Mouse (Mus musculus) myocyte (in vitro differentiated cells): ENCODE measurements around the gene Zfp612. TPM values are rescaled to one million over a fixed set of nuclear protein-coding genes. Genes with fewer than 3 reads are reported as not detected.

Experiments used
- H3K27me3 ChIP-seq: one replicate; pipeline ENCODE4 v1.6.1; 2011; ENCODE audit not compliant: control insufficient read depth, insufficient read depth, insufficient read length
- H3K36me3 ChIP-seq: one replicate; pipeline ENCODE4 v1.6.1; 2011; ENCODE audit not compliant: control insufficient read depth, insufficient read depth
- H3K4me2 ChIP-seq: one replicate; pipeline ENCODE4 v1.6.1; 2011; ENCODE audit warnings: low read depth, control low read depth
- H3K4me3 ChIP-seq: one replicate; pipeline ENCODE4 v1.5.1; 2011; ENCODE audit warnings: mild to moderate bottlenecking, control low read depth, moderate library complexity
- H3K79me2 ChIP-seq: one replicate; pipeline ENCODE4 v1.6.1; 2011; ENCODE audit not compliant: control insufficient read depth, insufficient read depth
- H3ac ChIP-seq: one replicate; pipeline ENCODE4 v1.6.1; 2011; ENCODE audit not compliant: control insufficient read depth, insufficient read length
- CEBPB ChIP-seq: IDR thresholded peaks from 2 replicates; pipeline ENCODE4 v1.6.1; 2011; ENCODE audit warnings: mild to moderate bottlenecking, moderate library complexity; ENCODE audit not compliant: poor library complexity, insufficient read depth, severe bottlenecking
- E2F4 ChIP-seq: IDR thresholded peaks from one replicate; pipeline ENCODE4 v1.6.1; 2011; ENCODE audit warnings: mild to moderate bottlenecking, control low read depth, moderate library complexity; ENCODE audit not compliant: insufficient read depth
- MAX ChIP-seq: IDR thresholded peaks from one replicate; pipeline ENCODE4 v1.6.1; 2011; ENCODE audit warnings: low read depth, mild to moderate bottlenecking, control low read depth
- MYOD1 ChIP-seq, 3 experiments: IDR thresholded peaks; one replicate each; pipeline ENCODE4 v1.6.1; 2011; ENCODE audit warnings: control low read depth in 2 of 3, low read depth in 2 of 3, mild to moderate bottlenecking in 2 of 3, moderate library complexity in 1 of 3; ENCODE audit not compliant: insufficient read length in 2 of 3, control insufficient read depth in 1 of 3
- MYOG ChIP-seq, 3 experiments: IDR thresholded peaks; one replicate each; pipeline ENCODE4 v1.6.1; 2011; ENCODE audit warnings: control low read depth in 2 of 3, low read depth in 2 of 3, mild to moderate bottlenecking in 2 of 3; ENCODE audit not compliant: insufficient read length in 2 of 3, control insufficient read depth in 1 of 3, insufficient read depth in 1 of 3
- POLR2A ChIP-seq: IDR thresholded peaks from one replicate; pipeline ENCODE4 v1.6.1; 2011; ENCODE audit warnings: low read depth, mild to moderate bottlenecking, control low read depth, moderate library complexity; ENCODE audit not compliant: insufficient read length
- POLR2AphosphoS2 ChIP-seq: IDR thresholded peaks from one replicate; pipeline ENCODE4 v1.6.1; 2011; ENCODE audit warnings: low read depth, control low read depth; ENCODE audit not compliant: insufficient read length
- REST ChIP-seq: IDR thresholded peaks from one replicate; pipeline ENCODE4 v1.6.1; 2011; ENCODE audit warnings: mild to moderate bottlenecking, control low read depth, moderate library complexity; ENCODE audit not compliant: insufficient read depth, insufficient read length
- SRF ChIP-seq: IDR thresholded peaks from one replicate; pipeline ENCODE4 v1.6.1; 2011; ENCODE audit warnings: low read depth; ENCODE audit not compliant: control insufficient read depth, insufficient read length
- TCF12 ChIP-seq: IDR thresholded peaks from one replicate; pipeline ENCODE4 v1.6.1; 2011; ENCODE audit warnings: mild to moderate bottlenecking, control low read depth; ENCODE audit not compliant: poor library complexity, insufficient read depth, severe bottlenecking
- TCF3 ChIP-seq: IDR thresholded peaks from one replicate; pipeline ENCODE4 v1.6.1; 2011; ENCODE audit warnings: low read depth, control low read depth; ENCODE audit not compliant: insufficient read length
- USF1 ChIP-seq: IDR thresholded peaks from one replicate; pipeline ENCODE4 v1.6.1; 2011; ENCODE audit warnings: low read depth, mild to moderate bottlenecking, control low read depth, moderate library complexity
- polyA plus RNA-seq: library from polyadenylated mRNA; unstranded; fragments of >200 nt; fragmentation: generic; extraction: Trizol; gene quantifications from one replicate; pipeline ENCODE4 v1.2.1, GENCODE M21; 2012; ENCODE audit warnings: missing spikeins

Zfp612 gene
- polyA plus RNA-seq, 1 experiment, result not detected

- Histone ChIP-seq H3K4me2 (no peak overlapping the region), H3K4me3 (no peak overlapping the region), H3ac (no peak overlapping the region), H3K79me2 (no peaks in the 10 kb centered on the region), H3K27me3 (peaks cover 19% of the 10 kb centered on the region), H3K36me3 (no peaks in the 10 kb centered on the region)
- no peak for TF ChIP-seq E2F4
- no peak for TF ChIP-seq POLR2AphosphoS2
- TF ChIP-seq TCF3, result no peak
- TF ChIP-seq MYOD1 (IDR thresholded peaks at IDR 0.05; ENCODE audit: control insufficient read depth in 1 of 3, insufficient read length in 2 of 3, low read depth in 2 of 3), result no peak
- TF ChIP-seq TCF12, result no peak
- no peak for TF ChIP-seq MYOG (IDR thresholded peaks at IDR 0.05; ENCODE audit: control insufficient read depth in 1 of 3, insufficient read depth in 1 of 3, insufficient read length in 2 of 3, low read depth in 2 of 3)
- TF ChIP-seq POLR2A, result no peak
- TF ChIP-seq REST, result no peak
These were observed 40.2 kb downstream of the Zfp612 start for GRCm38 (mm10) chr8:110119715-110120114.

GRCm38 (mm10) chr8:110130537-110130936 lies 51.0 kb downstream of the Zfp612 start:
- peaks cover 7% of the 10 kb centered on the region for H3K27me3 ChIP-seq
- no peaks in the 10 kb centered on the region for H3K36me3 ChIP-seq
- H3K79me2 ChIP-seq, result no peaks in the 10 kb centered on the region
- H3ac ChIP-seq, result no peak overlapping the region
- no peak for TF ChIP-seq CEBPB
- no peak for TF ChIP-seq SRF
- no peak for TF ChIP-seq MYOD1 (IDR thresholded peaks at IDR 0.05; ENCODE audit: control insufficient read depth in 1 of 3, insufficient read length in 2 of 3, low read depth in 2 of 3)
- no peak for TF ChIP-seq POLR2AphosphoS2
- TF ChIP-seq E2F4, result no peak
- TF ChIP-seq MYOG (IDR thresholded peaks at IDR 0.05; ENCODE audit: control insufficient read depth in 1 of 3, insufficient read depth in 1 of 3, insufficient read length in 2 of 3, low read depth in 2 of 3), result no peak
- TF ChIP-seq REST, result no peak
- no peak for TF ChIP-seq TCF12
- TF ChIP-seq MAX, result no peak
- TF ChIP-seq POLR2A, result no peak
- TF ChIP-seq TCF3, result no peak
- no peak for TF ChIP-seq USF1
- no peak overlapping the region for H3K4me2 ChIP-seq
- no peak overlapping the region for H3K4me3 ChIP-seq

GRCm38 (mm10) chr8:110134236-110134635 lies 54.7 kb downstream of the Zfp612 start:
- H3K4me3 ChIP-seq, result no peak overlapping the region
- no peak overlapping the region for H3ac ChIP-seq
- no peaks in the 10 kb centered on the region for H3K36me3 ChIP-seq
- H3K4me2 ChIP-seq, result no peak overlapping the region
- TF ChIP-seq SRF (no peak), MAX (no peak), MYOG (IDR thresholded peaks at IDR 0.05; ENCODE audit: control insufficient read depth in 1 of 3, insufficient read depth in 1 of 3, insufficient read length in 2 of 3, low read depth in 2 of 3) (no peak), REST (no peak), MYOD1 (IDR thresholded peaks at IDR 0.05; ENCODE audit: control insufficient read depth in 1 of 3, insufficient read length in 2 of 3, low read depth in 2 of 3) (no peak), POLR2A (no peak), POLR2AphosphoS2 (no peak), CEBPB (no peak)
- H3K79me2 ChIP-seq, result no peaks in the 10 kb centered on the region
- H3K27me3 ChIP-seq, result peaks cover 7% of the 10 kb centered on the region

- Histone ChIP-seq H3K4me3 (no peak overlapping the region), H3ac (no peak overlapping the region), H3K36me3 (no peaks in the 10 kb centered on the region), H3K4me2 (no peak overlapping the region), H3K27me3 (no peaks in the 10 kb centered on the region), H3K79me2 (no peaks in the 10 kb centered on the region)
- TF ChIP-seq POLR2AphosphoS2, result no peak
- no peak for TF ChIP-seq SRF
- no peak for TF ChIP-seq MYOD1 (IDR thresholded peaks at IDR 0.05; ENCODE audit: control insufficient read depth in 1 of 3, insufficient read length in 2 of 3, low read depth in 2 of 3)
- TF ChIP-seq TCF3, result no peak
- TF ChIP-seq MYOG (IDR thresholded peaks at IDR 0.05; ENCODE audit: control insufficient read depth in 1 of 3, insufficient read depth in 1 of 3, insufficient read length in 2 of 3, low read depth in 2 of 3), result no peak
- no peak for TF ChIP-seq TCF12
- no peak for TF ChIP-seq E2F4
- TF ChIP-seq MAX, result no peak
- no peak for TF ChIP-seq REST
- no peak for TF ChIP-seq USF1
- no peak for TF ChIP-seq CEBPB
- TF ChIP-seq POLR2A, result no peak
These were observed 56.0 kb downstream of the Zfp612 start for GRCm38 (mm10) chr8:110135515-110135914.

DNA sequence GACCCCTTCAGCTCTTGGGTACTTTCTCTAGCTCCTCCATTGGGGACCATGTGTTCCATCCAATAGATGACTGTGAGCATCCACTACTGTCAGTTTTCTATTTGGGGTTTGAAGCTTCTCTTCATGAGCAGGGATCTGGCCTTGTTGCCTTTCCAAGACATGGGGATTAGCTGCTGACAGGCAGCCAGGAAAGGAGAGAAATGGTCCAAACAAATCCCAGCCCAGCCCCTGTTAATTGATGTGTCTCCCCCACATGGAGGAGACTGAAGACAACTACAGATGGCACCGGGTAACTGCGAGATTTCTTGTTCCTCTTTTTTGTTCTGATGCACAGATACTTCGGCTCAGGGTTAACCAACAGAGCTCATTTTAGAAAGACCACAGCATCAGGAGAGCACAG lies 60.6 kb downstream of the Zfp612 start:
- H3K36me3 ChIP-seq, result no peaks in the 10 kb centered on the region
- no peak overlapping the region for H3ac ChIP-seq
- H3K4me2 ChIP-seq, result no peak overlapping the region
- no peak overlapping the region for H3K4me3 ChIP-seq
- H3K79me2 ChIP-seq, result no peaks in the 10 kb centered on the region
- TF ChIP-seq POLR2AphosphoS2 (no peak), CEBPB (no peak), MYOD1 (IDR thresholded peaks at IDR 0.05; ENCODE audit: control insufficient read depth in 1 of 3, insufficient read length in 2 of 3, low read depth in 2 of 3) (no peak), TCF12 (no peak), TCF3 (no peak), E2F4 (no peak), MYOG (IDR thresholded peaks at IDR 0.05; ENCODE audit: control insufficient read depth in 1 of 3, insufficient read depth in 1 of 3, insufficient read length in 2 of 3, low read depth in 2 of 3) (no peak), MAX (no peak), SRF (no peak), POLR2A (no peak), REST (no peak), USF1 (no peak)
- peaks cover 3% of the 10 kb centered on the region for H3K27me3 ChIP-seq
